Mouse (Mus musculus) cerebellum, adult 8-10 months (tissue): ENCODE measurements around the gene Caln1.
A peak's percentile ranks its signal among the peaks of the same experiment; 100 is the strongest.

Source experiments
- DNase-seq: peaks from one replicate; pipeline ENCODE4 v3.0.0; 2022

Gene Caln1

GRCm38 (mm10) chr5:130369237-130369636 is at the start of gene Caln1:
Gene Caln1, plus strand, starts transcription at chr5:130369455.
- DNase-seq: peak; percentile 91

GRCm38 (mm10) chr5:130319783-130320182 is 49.5 kb upstream of the Caln1 start:
- DNase-seq: no peak

DNA sequence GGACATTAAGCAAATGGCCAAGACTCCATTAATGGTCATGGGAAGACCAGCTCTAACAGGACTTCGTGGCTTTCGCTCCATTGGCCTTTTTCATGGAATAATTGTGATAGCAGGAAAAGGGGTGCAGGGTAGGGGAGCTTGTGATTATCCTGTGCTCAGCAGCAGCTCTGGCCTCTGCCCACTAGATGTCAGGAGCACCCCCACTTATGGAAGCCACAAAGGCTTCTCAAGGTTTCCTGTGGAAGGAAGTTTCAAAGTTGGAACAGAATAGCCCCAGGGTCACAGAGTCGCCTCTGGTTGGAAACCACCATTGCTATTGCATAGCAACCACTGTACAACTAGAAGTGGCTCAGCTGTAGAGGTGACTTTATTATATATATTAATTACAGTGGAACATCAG is 48.8 kb upstream of the Caln1 start:
- peak; percentile 52 for DNase-seq

GRCm38 (mm10) chr5:130325486-130325885 is 43.8 kb upstream of the Caln1 start:
- DNase-seq: no peak

DNA sequence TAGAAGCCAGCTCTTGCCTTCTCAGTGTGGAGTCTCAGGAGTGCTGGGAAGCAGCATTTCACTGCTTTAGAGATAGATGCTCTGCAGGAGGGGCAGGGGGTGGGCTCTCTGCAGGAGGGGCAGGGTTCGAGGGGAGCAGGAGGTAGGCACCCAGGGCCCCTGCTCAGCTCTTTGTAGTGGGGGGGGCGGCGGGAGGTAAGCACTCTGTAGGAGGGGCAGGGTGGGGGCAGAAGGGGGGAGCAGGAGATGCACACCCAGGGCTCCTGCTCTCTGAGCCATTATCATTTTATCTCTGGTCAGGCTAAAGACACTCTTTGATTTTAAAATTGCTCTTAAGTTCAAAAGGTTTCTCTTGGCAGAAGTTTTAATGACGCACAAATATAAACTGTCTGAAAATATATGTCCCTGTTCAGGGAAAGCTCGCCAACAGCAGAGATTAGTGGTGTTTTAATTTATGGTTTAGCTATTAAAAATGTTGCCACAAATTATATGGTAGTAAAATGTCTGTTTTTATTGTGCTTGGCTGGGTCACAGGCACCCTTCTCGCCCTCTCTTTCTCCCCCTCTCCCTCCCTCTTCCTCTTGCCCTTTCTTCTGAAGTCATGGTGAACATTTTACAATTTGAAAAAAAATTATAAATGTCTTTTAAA is 41.5 kb upstream of the Caln1 start:
- DNase-seq: no peak

GRCm38 (mm10) chr5:130328366-130328765 is 40.9 kb upstream of the Caln1 start:
- no peak for DNase-seq

- no peak for DNase-seq
These were observed 39.4 kb upstream of the Caln1 start for GRCm38 (mm10) chr5:130329889-130330288.

DNA sequence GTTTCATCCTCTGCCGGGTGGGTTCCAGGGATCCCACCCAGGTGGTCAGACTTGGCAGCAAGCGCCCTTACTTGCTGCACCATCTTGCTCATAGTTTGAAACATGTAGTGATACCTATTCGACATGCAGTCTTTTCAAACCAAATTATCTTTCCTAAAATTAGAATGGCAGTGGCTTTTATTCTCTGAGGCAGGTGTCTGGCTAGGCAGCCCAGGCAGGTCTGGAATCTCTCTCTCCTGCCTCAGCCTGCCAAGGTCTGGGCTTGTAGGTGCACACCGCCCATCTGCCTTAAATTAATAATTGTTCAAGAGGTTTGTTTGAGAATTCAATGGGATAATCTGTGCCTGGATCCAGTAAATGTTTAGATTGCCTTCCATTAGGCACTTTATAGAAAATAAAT is 38.5 kb upstream of the Caln1 start:
- DNase-seq: no peak

GRCm38 (mm10) chr5:130331206-130331605 is 38.0 kb upstream of the Caln1 start:
- no peak for DNase-seq

DNA sequence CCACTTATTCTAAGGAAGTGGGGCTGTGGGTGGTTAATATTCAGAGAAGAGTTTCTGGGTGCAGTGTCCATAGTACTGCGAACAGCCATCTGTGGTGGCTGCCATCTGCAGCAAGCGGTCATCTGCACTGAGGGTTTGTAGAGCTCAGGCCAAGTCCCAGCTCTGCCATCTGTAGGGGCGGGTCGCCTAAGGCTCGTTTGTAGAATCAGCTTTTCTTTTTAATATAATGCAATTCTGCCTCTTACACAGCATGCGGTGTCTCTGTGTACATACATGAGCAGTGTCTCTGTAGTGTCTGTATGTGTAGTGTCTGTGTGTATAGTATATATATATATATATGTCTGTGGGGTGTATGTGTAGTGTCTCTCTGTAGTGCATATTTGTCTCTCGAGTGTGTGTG is 35.7 kb upstream of the Caln1 start:
- peak; percentile 60 for DNase-seq

GRCm38 (mm10) chr5:130333971-130334370 is 35.3 kb upstream of the Caln1 start:
- DNase-seq: peak; percentile 41

DNA sequence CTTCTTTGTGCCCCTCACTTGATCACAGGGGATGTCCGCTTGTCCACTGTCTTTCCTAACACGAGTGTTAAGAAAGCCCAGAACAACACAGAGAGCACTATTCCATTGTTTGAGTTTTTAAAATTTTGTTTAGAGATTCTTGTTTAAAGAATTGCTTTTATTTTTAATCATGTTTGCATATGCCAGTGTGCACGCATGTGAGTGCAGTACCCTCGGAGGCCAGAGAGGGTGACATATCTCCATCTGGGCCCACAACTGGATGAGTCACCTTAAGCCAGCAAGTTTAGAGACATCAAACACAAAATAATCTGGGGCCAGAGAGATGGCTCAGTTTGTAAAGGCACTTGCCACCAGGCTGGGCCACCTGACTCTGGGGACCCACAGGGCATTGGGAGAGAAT is 33.8 kb upstream of the Caln1 start:
- no peak for DNase-seq

GRCm38 (mm10) chr5:130340656-130341055 is 28.6 kb upstream of the Caln1 start:
- no peak for DNase-seq

DNA sequence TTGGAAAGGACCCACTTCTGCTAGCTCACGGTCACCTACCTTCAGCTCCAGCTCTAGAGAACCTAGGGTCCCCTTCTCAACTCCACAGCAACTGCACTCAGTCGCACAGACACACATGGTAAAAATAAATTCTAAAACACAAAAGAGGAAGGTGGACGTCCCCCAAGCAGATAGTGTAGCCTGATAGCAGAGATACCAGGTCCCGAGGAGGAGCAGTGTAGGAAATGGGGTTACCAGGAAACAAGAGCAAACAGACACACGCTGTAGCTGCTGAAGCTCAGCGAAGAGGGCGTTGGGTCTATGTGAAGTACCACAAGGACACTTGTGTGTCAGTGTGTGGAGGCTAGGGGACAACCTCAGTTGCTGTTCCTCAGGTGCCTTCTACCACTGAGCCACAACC is 24.3 kb upstream of the Caln1 start:
- no peak for DNase-seq

GRCm38 (mm10) chr5:130345871-130346270 is 23.4 kb upstream of the Caln1 start:
- no peak for DNase-seq

DNA sequence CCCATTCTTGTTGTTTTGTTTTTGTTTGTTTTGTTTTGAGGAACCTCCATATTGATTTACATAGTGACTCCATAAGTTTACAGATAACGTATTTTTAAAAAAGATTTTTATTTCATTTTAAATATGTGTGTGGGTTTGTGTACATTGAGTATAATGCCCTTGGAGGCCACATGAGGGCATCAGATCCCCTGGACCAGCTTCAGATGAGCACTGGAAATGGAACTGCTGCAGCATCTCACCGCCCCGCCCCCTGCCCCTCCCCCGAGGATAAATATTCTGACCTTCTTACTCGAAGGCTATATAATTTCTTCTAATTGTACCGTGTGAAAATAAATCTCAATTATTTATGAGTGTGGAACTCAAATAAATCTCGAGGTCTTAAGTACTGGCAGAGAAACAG is 14.0 kb upstream of the Caln1 start:
- no peak for DNase-seq

GRCm38 (mm10) chr5:130363111-130363510 is 6.1 kb upstream of the Caln1 start:
- no peak for DNase-seq

DNA sequence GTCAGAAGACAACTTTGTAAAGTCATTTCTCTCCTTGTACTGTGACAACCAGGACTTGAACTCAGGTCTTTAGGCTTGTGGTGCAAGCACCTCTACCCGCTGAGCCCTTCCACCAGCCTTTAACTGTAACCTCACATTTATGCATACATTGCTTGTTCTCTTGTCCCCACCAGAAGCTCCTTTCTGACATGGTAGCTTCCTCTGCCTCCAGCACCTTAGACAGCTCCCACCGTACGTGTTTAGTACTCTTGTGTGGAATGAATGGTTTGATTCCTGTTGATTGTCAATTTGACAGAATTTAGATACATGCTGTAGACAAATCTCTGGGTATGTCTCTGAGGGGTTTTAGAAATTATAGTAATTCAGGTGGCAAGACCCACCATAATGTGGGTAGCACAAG is 5.5 kb upstream of the Caln1 start:
- no peak for DNase-seq

DNA sequence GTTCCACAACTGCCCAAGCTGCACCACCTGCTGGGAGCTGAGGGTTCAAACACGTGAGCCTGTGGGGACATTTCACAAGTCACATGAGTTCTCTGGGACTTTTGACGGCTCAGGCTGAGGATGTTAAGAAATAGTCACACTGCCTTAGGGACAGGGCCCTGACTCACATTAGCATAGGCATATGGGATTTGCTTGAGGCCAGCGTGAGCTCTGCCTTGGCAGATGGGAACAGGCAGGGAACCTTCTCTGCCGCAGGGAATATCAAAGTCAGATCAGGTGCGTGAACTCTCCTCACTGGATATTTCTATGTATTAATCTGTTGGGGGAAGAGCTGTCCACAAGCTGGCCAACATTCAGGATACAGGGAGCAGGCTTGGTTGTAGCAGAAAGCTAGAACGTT is 1.0 kb upstream of the Caln1 start:
- peak; percentile 80 for DNase-seq

- DNase-seq: no peak
These were observed 6.2 kb downstream of the Caln1 start for GRCm38 (mm10) chr5:130375411-130375810.

DNA sequence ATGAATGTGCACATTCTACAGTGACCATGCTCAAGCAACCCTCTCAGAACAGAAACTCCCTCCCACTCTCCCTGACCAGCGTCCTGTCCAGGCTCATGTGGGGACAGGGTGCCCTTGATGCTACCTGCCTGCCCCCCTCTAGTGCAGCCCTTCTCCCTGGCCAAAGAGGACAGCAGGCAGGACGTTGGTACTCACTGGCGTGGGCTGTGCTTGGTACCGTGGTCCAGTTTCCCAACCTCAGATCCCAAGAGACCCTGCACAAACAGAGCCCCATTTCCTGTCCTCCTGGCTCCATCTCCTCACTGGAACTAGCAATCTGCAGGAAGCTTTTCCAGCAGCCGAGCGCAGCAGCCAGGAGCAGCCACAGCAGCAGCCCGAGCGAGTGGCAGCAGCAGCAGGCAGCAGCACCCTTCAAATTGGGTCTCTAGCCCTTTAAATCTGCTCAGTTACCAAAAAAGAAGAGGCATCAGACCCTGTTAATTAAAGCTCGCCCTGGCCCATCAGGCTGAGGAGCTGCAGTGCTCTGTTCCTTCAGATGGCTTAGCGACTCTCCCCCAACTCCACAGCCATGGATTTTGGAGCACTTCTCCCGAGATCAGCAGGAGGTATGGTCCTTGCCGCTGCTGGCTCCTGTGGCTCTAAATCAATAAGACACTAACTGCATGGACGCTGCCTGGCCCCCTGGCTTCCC is 15.1 kb downstream of the Caln1 start, which contains the start of gene A330070K13Rik:
Gene A330070K13Rik (minus strand): TSS at position 410 of the 691 bp plus-strand sequence.
- no peak for DNase-seq

DNA sequence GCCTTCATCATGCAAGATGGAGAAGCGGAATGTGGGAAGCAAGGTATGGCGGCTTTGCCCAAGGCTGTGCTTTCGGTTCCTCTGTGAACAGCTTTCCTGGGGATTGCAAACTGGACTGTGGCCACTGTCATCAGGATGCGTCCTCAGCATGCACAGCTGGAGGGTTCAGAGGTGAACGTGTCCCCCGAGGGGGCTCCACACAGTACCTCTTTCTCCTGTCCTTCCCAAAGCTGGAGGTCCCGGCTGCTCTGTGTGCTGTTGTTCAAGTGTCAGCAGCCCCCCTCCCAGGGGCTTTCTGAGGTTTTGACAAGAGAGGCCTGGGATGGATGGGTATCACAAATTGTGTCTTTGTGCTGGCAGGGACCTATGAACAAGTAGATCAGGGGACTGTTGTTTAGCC is 17.2 kb downstream of the Caln1 start:
- no peak for DNase-seq

GRCm38 (mm10) chr5:130393618-130394355 is 24.5 kb downstream of the Caln1 start:
- DNase-seq: no peak

DNA sequence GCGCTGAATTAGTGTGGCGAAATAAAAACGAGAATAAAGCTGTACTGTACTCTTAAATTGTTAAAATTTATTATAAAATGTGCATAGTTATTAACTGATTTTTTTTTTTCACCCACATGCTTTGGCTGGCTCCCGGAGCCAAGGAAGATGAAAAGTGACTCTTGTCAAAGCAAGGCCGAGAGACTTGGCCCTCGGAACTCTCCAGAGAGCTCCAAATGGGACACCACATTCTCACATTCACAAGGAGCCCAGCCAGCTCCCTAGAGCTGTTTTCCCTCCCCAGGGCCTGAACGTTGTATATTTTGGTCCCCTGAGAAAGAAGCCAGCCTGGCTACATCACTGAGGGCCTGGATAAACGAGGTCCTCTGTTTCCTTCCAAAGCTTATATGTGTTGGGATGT is 25.1 kb downstream of the Caln1 start:
- DNase-seq: no peak
